Mouse (Mus musculus) thymus, adult 2 months (tissue): ENCODE results near the gene Kank1. TPM values are rescaled to one million over a fixed set of nuclear protein-coding genes. Genes with fewer than 3 reads are reported as not detected.

Experiments
- DNase-seq: peaks from one replicate; pipeline ENCODE4 v3.0.0; 2021
- H3K27ac ChIP-seq: fragments of 200-500 bp; 2 replicates; pipeline ENCODE4 v1.5.1; 2012; ENCODE audit warnings: low read length, control low read depth; ENCODE audit not compliant: control insufficient read depth, insufficient read depth
- H3K27me3 ChIP-seq: fragments of 200-500 bp; 2 replicates; pipeline ENCODE4 v1.6.1; 2012; ENCODE audit warnings: mild to moderate bottlenecking, low read length, moderate library complexity, mixed read lengths; ENCODE audit not compliant: control insufficient read depth, insufficient read depth
- H3K36me3 ChIP-seq: fragments of 200-500 bp; 2 replicates; pipeline ENCODE4 v1.6.1; 2012; ENCODE audit warnings: mild to moderate bottlenecking, low read length, moderate library complexity; ENCODE audit not compliant: control insufficient read depth, insufficient read depth
- H3K4me1 ChIP-seq: fragments of 200-500 bp; replicated peaks from 2 replicates; pipeline ENCODE4 v1.6.1; 2012; ENCODE audit warnings: low read length; ENCODE audit not compliant: control insufficient read depth, insufficient read depth
- H3K4me3 ChIP-seq: fragments of 200-500 bp; 2 replicates; pipeline ENCODE4 v1.5.1; 2012; ENCODE audit warnings: mild to moderate bottlenecking, low read length, control low read depth, moderate library complexity; ENCODE audit not compliant: control insufficient read depth, insufficient read depth
- CTCF ChIP-seq: fragments of 200-500 bp; IDR thresholded peaks from 2 replicates; pipeline ENCODE4 v1.5.1; 2012; ENCODE audit warnings: mild to moderate bottlenecking, control low read depth, low read length, moderate library complexity, borderline replicate concordance; ENCODE audit not compliant: control insufficient read depth, poor library complexity, insufficient read depth; ENCODE audit errors: extremely low read depth
- POLR2A ChIP-seq: fragments of 200-500 bp; IDR thresholded peaks from 2 replicates; pipeline ENCODE4 v1.6.1; 2012; ENCODE audit warnings: mild to moderate bottlenecking, low read length, control low read depth, moderate library complexity; ENCODE audit not compliant: control insufficient read depth, poor library complexity, insufficient read depth; ENCODE audit errors: extremely low read depth
- WGBS: fragments of 180-500 bp; shearing (Covaris S2); methylation state at CpG from one replicate; pipeline ENCODE4 v1.1.7; 2018; 5-methylcytosine and 5-hydroxymethylcytosine counted together
- polyA plus RNA-seq: library from polyadenylated mRNA; depleted of rRNA; stranded (reverse); fragments of >200 nt; gene quantifications from 2 replicates; pipeline ENCODE4 v1.2.3, GENCODE M21; 2012

Kank1 gene
- polyA plus RNA-seq, 1 experiment, result 13.6 TPM

GRCm38 (mm10) chr19:25308156-25308555 is 71.4 kb downstream of the Kank1 start:
- Histone ChIP-seq H3K4me1 (peaks cover 2% of the 10 kb centered on the region; the same call in 1 of the 2 replicates), H3K36me3 (no peaks in the 10 kb centered on the region), H3K4me3 (no peak overlapping the region), H3K27ac (no peak overlapping the region), H3K27me3 (no peaks in the 10 kb centered on the region)
- DNase-seq, result no peak
- 36% methylated on average over 2 of the region's 2 CpGs for WGBS
- TF ChIP-seq POLR2A (no peak), CTCF (no peak)

- H3K27ac ChIP-seq, result no peak overlapping the region
- 66% methylated on average over 12 of the region's 12 CpGs for WGBS
Observed at GRCm38 (mm10) chr19:25308763-25309162, 72.0 kb downstream of the Kank1 start.

GRCm38 (mm10) chr19:25310989-25311388 is 74.2 kb downstream of the Kank1 start:
- H3K27ac ChIP-seq, result no peak overlapping the region
- peaks cover 5% of the 10 kb centered on the region for H3K4me1 ChIP-seq
- H3K36me3 ChIP-seq, result no peaks in the 10 kb centered on the region
- no peak overlapping the region for H3K4me3 ChIP-seq
- no peak for DNase-seq
- TF ChIP-seq POLR2A (no peak), CTCF (no peak)
- H3K27me3 ChIP-seq, result no peaks in the 10 kb centered on the region
- WGBS, result 6% methylated on average over 5 of the region's 5 CpGs

More at GRCm38 (mm10) chr19:25308763-25309162, 72.0 kb downstream of the Kank1 start:
- H3K4me3 ChIP-seq, result no peak overlapping the region
- no peak for DNase-seq
- no peak for TF ChIP-seq CTCF
- no peak for TF ChIP-seq POLR2A
- no peaks in the 10 kb centered on the region for H3K27me3 ChIP-seq
- peaks cover 2% of the 10 kb centered on the region; the same call in 1 of the 2 replicates for H3K4me1 ChIP-seq
- no peaks in the 10 kb centered on the region for H3K36me3 ChIP-seq

GRCm38 (mm10) chr19:25311626-25312025 is 74.9 kb downstream of the Kank1 start:
- no peak for DNase-seq
- TF ChIP-seq POLR2A, result no peak
- TF ChIP-seq CTCF, result no peak
- Histone ChIP-seq H3K4me3 (no peak overlapping the region), H3K36me3 (no peaks in the 10 kb centered on the region), H3K27ac (no peak overlapping the region), H3K27me3 (no peaks in the 10 kb centered on the region), H3K4me1 (peaks cover 5% of the 10 kb centered on the region)
- 52% methylated on average over 7 of the region's 7 CpGs for WGBS

- DNase-seq, result no peak
- no peaks in the 10 kb centered on the region for H3K36me3 ChIP-seq
- TF ChIP-seq CTCF, result no peak
- H3K27me3 ChIP-seq, result no peaks in the 10 kb centered on the region
- H3K4me3 ChIP-seq, result no peak overlapping the region
- H3K27ac ChIP-seq, result no peak overlapping the region
- H3K4me1 ChIP-seq, result peaks cover 4% of the 10 kb centered on the region
- 58% methylated on average over 14 of the region's 14 CpGs for WGBS
Observed at GRCm38 (mm10) chr19:25315458-25315889, 78.7 kb downstream of the Kank1 start.

- Histone ChIP-seq H3K36me3 (no peaks in the 10 kb centered on the region), H3K27me3 (no peaks in the 10 kb centered on the region), H3K4me3 (no peak overlapping the region), H3K27ac (no peak overlapping the region), H3K4me1 (peaks cover 3% of the 10 kb centered on the region)
- DNase-seq, result peak; percentile 21
- 13% methylated on average over 5 of the region's 5 CpGs for WGBS
- TF ChIP-seq POLR2A, result no peak
- TF ChIP-seq CTCF, result no peak
Observed at GRCm38 (mm10) chr19:25315993-25316392, 79.2 kb downstream of the Kank1 start.

GRCm38 (mm10) chr19:25324265-25324664 is 87.5 kb downstream of the Kank1 start:
- WGBS, result 91% methylated on average over 7 of the region's 7 CpGs
- no peak for DNase-seq
- Histone ChIP-seq H3K36me3 (no peaks in the 10 kb centered on the region), H3K4me1 (no peaks in the 10 kb centered on the region), H3K27me3 (no peaks in the 10 kb centered on the region), H3K4me3 (no peak overlapping the region), H3K27ac (no peak overlapping the region)
- TF ChIP-seq CTCF (no peak), POLR2A (no peak)
